Mouse (Mus musculus): ENCODE measurements around the gene Xylt1.

Xylt1 gene

GRCm38 (mm10) chr7:117529787-117530655 lies 149.2 kb downstream of the Xylt1 start:
- no peak for TF ChIP-seq GATA4 (IDR thresholded peaks at IDR 0.05; ENCODE audit: insufficient replicate concordance, low read length)

- TF ChIP-seq GATA4 (IDR thresholded peaks at IDR 0.05; ENCODE audit: insufficient replicate concordance, low read length): no peak
These were observed 151.9 kb downstream of the Xylt1 start for GRCm38 (mm10) chr7:117532651-117533050.

GRCm38 (mm10) chr7:117533164-117533563 lies 152.4 kb downstream of the Xylt1 start:
- TF ChIP-seq GATA4 (IDR thresholded peaks at IDR 0.05; ENCODE audit: insufficient replicate concordance, low read length): no peak

- TF ChIP-seq GATA4 (IDR thresholded peaks at IDR 0.05; ENCODE audit: insufficient replicate concordance, low read length): no peak
These were observed 159.2 kb downstream of the Xylt1 start for GRCm38 (mm10) chr7:117539931-117540330.

GRCm38 (mm10) chr7:117540413-117540812 lies 159.6 kb downstream of the Xylt1 start:
- TF ChIP-seq GATA4 (IDR thresholded peaks at IDR 0.05; ENCODE audit: insufficient replicate concordance, low read length): no peak

- TF ChIP-seq GATA4 (IDR thresholded peaks at IDR 0.05; ENCODE audit: insufficient replicate concordance, low read length): no peak
These were observed 160.3 kb downstream of the Xylt1 start for GRCm38 (mm10) chr7:117541056-117541455.

- no peak for TF ChIP-seq GATA4 (IDR thresholded peaks at IDR 0.05; ENCODE audit: insufficient replicate concordance, low read length)
These were observed 160.9 kb downstream of the Xylt1 start for GRCm38 (mm10) chr7:117541681-117542080.

- no peak for TF ChIP-seq GATA4 (IDR thresholded peaks at IDR 0.05; ENCODE audit: insufficient replicate concordance, low read length)
These were observed 162.3 kb downstream of the Xylt1 start for GRCm38 (mm10) chr7:117543041-117543440.

GRCm38 (mm10) chr7:117544126-117544525 lies 163.3 kb downstream of the Xylt1 start:
- no peak for TF ChIP-seq GATA4 (IDR thresholded peaks at IDR 0.05; ENCODE audit: insufficient replicate concordance, low read length)

GRCm38 (mm10) chr7:117548301-117548700 lies 167.5 kb downstream of the Xylt1 start:
- TF ChIP-seq GATA4 (IDR thresholded peaks at IDR 0.05; ENCODE audit: insufficient replicate concordance, low read length): no peak

GRCm38 (mm10) chr7:117550916-117551549 lies 170.3 kb downstream of the Xylt1 start:
- no peak for TF ChIP-seq GATA4 (IDR thresholded peaks at IDR 0.05; ENCODE audit: insufficient replicate concordance, low read length)

GRCm38 (mm10) chr7:117553228-117553627 lies 172.4 kb downstream of the Xylt1 start:
- TF ChIP-seq GATA4 (IDR thresholded peaks at IDR 0.05; ENCODE audit: insufficient replicate concordance, low read length): no peak

- TF ChIP-seq GATA4 (IDR thresholded peaks at IDR 0.05; ENCODE audit: insufficient replicate concordance, low read length): no peak
These were observed 175.0 kb downstream of the Xylt1 start for GRCm38 (mm10) chr7:117555735-117556134.

GRCm38 (mm10) chr7:117558166-117558565 lies 177.4 kb downstream of the Xylt1 start:
- TF ChIP-seq GATA4 (IDR thresholded peaks at IDR 0.05; ENCODE audit: insufficient replicate concordance, low read length): no peak

GRCm38 (mm10) chr7:117559051-117559450 lies 178.3 kb downstream of the Xylt1 start:
- TF ChIP-seq GATA4 (IDR thresholded peaks at IDR 0.05; ENCODE audit: insufficient replicate concordance, low read length): no peak

- no peak for TF ChIP-seq GATA4 (IDR thresholded peaks at IDR 0.05; ENCODE audit: insufficient replicate concordance, low read length)
These were observed 183.2 kb downstream of the Xylt1 start for GRCm38 (mm10) chr7:117563939-117564499.
